Mouse (Mus musculus): ENCODE measurements around the gene Slc9b1. TPM values are rescaled to one million over a fixed set of nuclear protein-coding genes. Genes with fewer than 3 reads are reported as not detected.

The Slc9b1 gene
- polyA plus RNA-seq, 1 experiment from 2014 or later: not detected

DNA sequence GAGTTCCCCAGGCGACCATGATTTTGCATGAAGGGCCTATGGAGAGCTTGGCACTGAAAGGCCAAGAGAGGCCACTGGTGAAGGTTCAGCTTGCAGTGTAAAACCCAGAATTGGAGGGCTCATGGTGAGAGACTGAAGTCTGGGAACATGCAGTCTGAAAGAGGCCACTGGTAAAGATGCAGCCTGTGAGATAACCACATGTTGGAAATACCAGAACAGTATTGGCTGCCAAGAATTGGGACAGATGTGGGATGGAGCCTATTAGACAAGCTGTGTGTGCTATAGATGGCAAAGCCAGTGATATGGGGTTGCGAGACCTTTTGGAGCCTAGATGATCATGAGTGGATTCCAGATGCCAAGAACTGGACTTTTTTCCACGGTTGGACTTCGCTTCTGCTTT, 32.0 kb downstream of the Slc9b1 start:
- H3K4me2 ChIP-seq: no peak overlapping the region
- no peak overlapping the region for H3K4me3 ChIP-seq
- no peak overlapping the region for H3K9ac ChIP-seq
- no peak overlapping the region for H3K27ac ChIP-seq (ENCODE audit: poor library complexity, severe bottlenecking)
- H3K9me3 ChIP-seq (replicated peaks): no peaks in the 10 kb centered on the region
- 84% methylated on average over 4 of the region's 4 CpGs for WGBS
- no peak for ATAC-seq (ENCODE audit: insufficient number of reproducible peaks, low FRiP score)
- H3K36me3 ChIP-seq: no peaks in the 10 kb centered on the region
- no peaks in the 10 kb centered on the region for H3K4me1 ChIP-seq (replicated peaks)
- H3K27me3 ChIP-seq (replicated peaks): no peaks in the 10 kb centered on the region

DNA sequence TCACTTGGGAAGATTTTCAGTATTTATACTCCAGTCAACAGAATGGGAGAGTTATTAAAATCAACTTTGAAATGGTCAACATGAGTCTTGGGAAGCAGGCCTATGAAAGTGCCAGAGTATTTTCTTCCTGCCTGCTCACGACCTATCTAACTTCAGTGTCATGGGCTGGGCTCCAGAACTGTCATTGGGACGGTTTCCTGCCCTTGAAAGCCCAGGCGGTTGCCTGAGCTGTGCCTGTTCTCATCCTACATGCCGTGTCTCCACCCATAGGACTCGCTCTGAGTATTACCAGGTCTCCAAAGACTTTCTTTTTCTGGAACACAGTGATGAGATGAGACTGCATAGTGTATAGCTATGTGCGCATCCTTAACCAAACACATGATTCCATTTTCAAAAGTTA, 45.4 kb downstream of the Slc9b1 start:
- H3K9me3 ChIP-seq (replicated peaks): no peaks in the 10 kb centered on the region
- no peaks in the 10 kb centered on the region for H3K27me3 ChIP-seq (replicated peaks)
- no peak for ATAC-seq (ENCODE audit: insufficient number of reproducible peaks, low FRiP score)
- H3K4me1 ChIP-seq (replicated peaks): no peaks in the 10 kb centered on the region
- 49% methylated on average over 6 of the region's 6 CpGs for WGBS
- H3K27ac ChIP-seq (ENCODE audit: poor library complexity, severe bottlenecking): no peak overlapping the region
- no peaks in the 10 kb centered on the region for H3K36me3 ChIP-seq
- H3K4me3 ChIP-seq: no peak overlapping the region
- H3K4me2 ChIP-seq: no peak overlapping the region
- H3K9ac ChIP-seq: no peak overlapping the region

DNA sequence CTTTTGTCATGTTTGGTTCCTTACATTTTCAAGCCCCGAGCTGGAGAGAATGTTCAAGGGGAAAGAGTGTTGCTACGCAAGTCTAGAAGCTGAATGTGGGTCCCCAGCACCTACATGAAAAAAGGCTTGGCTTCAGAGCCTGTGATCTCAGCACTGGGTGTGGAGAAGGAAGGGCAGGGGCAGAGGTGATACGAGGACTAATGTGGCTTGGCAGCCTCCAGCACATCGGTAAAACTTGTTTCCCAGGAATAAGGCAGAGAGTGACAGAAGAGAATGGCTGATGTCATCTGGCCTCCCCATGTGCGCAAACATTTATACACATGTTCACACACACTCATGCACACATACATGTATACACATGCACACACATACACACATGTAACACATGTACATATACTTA, 47.3 kb downstream of the Slc9b1 start:
- H3K4me3 ChIP-seq: no peak overlapping the region
- H3K4me1 ChIP-seq (replicated peaks): no peaks in the 10 kb centered on the region
- no peaks in the 10 kb centered on the region for H3K9me3 ChIP-seq (replicated peaks)
- H3K4me2 ChIP-seq: no peak overlapping the region
- 74% methylated on average over 5 of the region's 5 CpGs for WGBS
- ATAC-seq (ENCODE audit: insufficient number of reproducible peaks, low FRiP score): no peak
- no peaks in the 10 kb centered on the region for H3K27me3 ChIP-seq (replicated peaks)
- no peak overlapping the region for H3K27ac ChIP-seq (ENCODE audit: poor library complexity, severe bottlenecking)
- no peak overlapping the region for H3K9ac ChIP-seq
- no peaks in the 10 kb centered on the region for H3K36me3 ChIP-seq

DNA sequence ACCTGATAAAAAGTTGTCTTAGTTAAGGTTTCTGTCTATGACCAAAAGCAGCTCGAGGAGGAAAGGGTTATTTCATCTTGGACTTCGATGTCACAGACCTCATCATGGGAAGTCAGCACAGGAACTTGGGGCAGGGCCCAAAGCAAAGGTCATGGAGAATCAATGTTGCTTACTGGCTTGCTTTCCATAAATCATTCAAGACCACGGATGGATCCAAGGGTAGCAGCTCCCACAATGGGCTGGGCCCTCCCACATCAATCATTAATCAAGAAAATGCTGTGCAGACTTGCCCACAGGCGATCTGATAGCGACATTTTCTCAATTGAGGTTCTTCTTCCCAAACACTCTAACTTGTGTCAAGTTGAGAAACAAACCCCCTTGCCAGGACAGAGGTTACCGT, 48.3 kb downstream of the Slc9b1 start:
- H3K4me2 ChIP-seq: no peak overlapping the region
- whole genome bisulfite sequencing: 73% methylated on average over 6 of the region's 6 CpGs
- no peaks in the 10 kb centered on the region for H3K4me1 ChIP-seq (replicated peaks)
- H3K27me3 ChIP-seq (replicated peaks): no peaks in the 10 kb centered on the region
- no peak overlapping the region for H3K4me3 ChIP-seq
- H3K9ac ChIP-seq: no peak overlapping the region
- H3K9me3 ChIP-seq (replicated peaks): no peaks in the 10 kb centered on the region
- no peak overlapping the region for H3K27ac ChIP-seq (ENCODE audit: poor library complexity, severe bottlenecking)
- ATAC-seq (ENCODE audit: insufficient number of reproducible peaks, low FRiP score): no peak
- no peaks in the 10 kb centered on the region for H3K36me3 ChIP-seq

DNA sequence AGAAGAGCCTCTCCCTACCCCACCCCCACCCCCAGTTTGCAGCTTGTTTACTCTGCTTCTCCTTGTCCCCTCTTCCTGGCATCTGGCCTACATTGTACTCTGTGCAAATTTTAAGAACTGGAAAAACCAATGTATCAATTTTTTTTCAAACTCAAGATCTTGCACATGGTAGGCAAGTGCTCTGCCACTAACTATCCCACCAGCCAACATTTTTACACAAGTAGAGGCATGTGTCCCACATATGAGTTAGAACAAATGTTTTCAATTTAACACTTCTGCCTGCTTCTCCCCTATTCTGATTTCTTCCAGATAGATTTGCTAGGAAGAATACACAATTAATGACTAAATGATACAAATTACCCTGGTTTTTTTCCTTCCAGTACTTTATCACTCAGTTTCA, 49.3 kb downstream of the Slc9b1 start:
- Histone ChIP-seq H3K27ac (ENCODE audit: poor library complexity, severe bottlenecking) (no peak overlapping the region), H3K9me3 (replicated peaks) (no peaks in the 10 kb centered on the region), H3K4me2 (no peak overlapping the region), H3K4me3 (no peak overlapping the region), H3K4me1 (replicated peaks) (peaks cover 2% of the 10 kb centered on the region; the same call in 1 of the 2 replicates), H3K9ac (no peak overlapping the region), H3K36me3 (no peaks in the 10 kb centered on the region), H3K27me3 (replicated peaks) (no peaks in the 10 kb centered on the region)
- ATAC-seq (ENCODE audit: insufficient number of reproducible peaks, low FRiP score): no peak

DNA sequence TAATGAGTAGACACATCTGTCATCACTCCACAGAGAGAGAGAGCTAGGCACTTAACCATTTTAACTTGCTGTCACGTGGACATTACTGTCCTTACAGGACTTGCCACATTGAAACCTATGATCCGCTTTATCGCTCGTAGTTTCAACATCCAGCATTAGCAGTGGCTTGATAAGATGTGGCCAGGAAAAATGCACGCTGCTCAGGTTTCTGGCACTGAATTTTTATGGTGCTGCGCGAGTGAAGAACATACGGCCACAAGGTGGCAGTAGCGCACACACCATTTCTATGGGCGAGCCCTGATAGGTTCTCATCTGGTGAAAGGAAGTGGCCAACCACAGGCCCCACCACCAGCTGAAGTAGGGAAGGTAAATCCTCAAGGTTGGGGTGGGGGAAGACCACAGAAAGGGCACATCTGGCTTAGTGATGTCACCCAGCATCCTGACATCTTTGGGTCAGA, 54.4 kb downstream of the Slc9b1 start:
- WGBS: 3% methylated on average over 10 of the region's 10 CpGs
- Histone ChIP-seq H3K9ac (0 out of 2 replicates have a peak overlapping the region, but pooled peaks have one; percentile 14), H3K27me3 (replicated peaks) (no peaks in the 10 kb centered on the region), H3K27ac (ENCODE audit: poor library complexity, severe bottlenecking) (peak overlapping the region; percentile 19; the same call in 1 of the 2 replicates), H3K36me3 (peaks cover 20% of the 10 kb centered on the region), H3K4me3 (no peak overlapping the region), H3K9me3 (replicated peaks) (no peaks in the 10 kb centered on the region), H3K4me1 (replicated peaks) (peaks cover 13% of the 10 kb centered on the region), H3K4me2 (peak overlapping the region; percentile 53)
- peak; percentile 74 for ATAC-seq (ENCODE audit: insufficient number of reproducible peaks, low FRiP score)

DNA sequence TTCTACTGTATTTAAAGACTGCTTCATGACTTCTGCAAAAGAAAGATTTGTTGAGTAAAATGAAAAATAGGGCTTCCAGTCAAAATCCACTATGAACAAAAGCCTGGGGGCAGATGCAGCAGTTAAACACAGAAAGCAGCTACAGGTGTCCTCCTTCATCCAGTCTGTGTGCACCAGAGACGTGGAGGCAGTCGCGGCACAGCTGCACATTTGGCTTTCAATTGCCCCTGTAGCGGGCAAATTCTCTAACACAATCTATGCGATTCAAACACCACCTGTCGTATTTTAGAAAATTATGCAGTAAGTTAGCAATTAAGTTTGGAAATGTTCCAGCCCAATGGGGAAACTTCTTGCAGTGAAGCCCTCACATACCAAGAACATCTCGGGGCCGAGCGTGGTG, 55.4 kb downstream of the Slc9b1 start:
- H3K9me3 ChIP-seq (replicated peaks): no peaks in the 10 kb centered on the region
- H3K27me3 ChIP-seq (replicated peaks): no peaks in the 10 kb centered on the region
- H3K36me3 ChIP-seq: peaks cover 23% of the 10 kb centered on the region
- H3K4me3 ChIP-seq: no peak overlapping the region
- H3K27ac ChIP-seq (ENCODE audit: poor library complexity, severe bottlenecking): no peak overlapping the region
- H3K4me1 ChIP-seq (replicated peaks): peaks cover 13% of the 10 kb centered on the region
- no peak for ATAC-seq (ENCODE audit: insufficient number of reproducible peaks, low FRiP score)
- no peak overlapping the region for H3K4me2 ChIP-seq
- 0 out of 2 replicates have a peak overlapping the region, but pooled peaks have one; percentile 0 for H3K9ac ChIP-seq
- 90% methylated on average over 9 of the region's 9 CpGs for WGBS

DNA sequence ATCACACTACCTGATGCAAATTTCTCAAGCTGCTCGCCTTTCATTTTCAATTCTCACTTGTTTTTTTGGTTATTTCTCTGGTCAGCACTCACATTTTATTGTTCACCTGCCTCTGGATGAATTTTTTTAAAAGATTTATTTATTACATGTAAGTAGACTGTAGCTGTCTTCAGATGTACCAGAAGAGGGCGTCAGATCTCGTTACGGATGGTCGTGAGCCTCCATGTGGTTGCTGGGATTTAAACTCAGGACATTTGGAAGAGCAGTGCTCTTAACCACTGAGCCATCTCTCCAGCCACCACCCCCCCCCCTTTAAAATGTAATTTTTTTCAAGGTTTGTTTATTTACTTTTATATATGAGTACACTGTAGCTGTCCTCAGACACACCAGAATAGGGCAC, 56.0 kb downstream of the Slc9b1 start:
- no peak overlapping the region for H3K4me2 ChIP-seq
- no peak for ATAC-seq (ENCODE audit: insufficient number of reproducible peaks, low FRiP score)
- H3K36me3 ChIP-seq: peaks cover 26% of the 10 kb centered on the region
- H3K27me3 ChIP-seq (replicated peaks): no peaks in the 10 kb centered on the region
- 79% methylated on average over 5 of the region's 5 CpGs for WGBS
- H3K9me3 ChIP-seq (replicated peaks): no peaks in the 10 kb centered on the region
- no peak overlapping the region for H3K27ac ChIP-seq (ENCODE audit: poor library complexity, severe bottlenecking)
- H3K4me1 ChIP-seq (replicated peaks): peaks cover 13% of the 10 kb centered on the region
- no peak overlapping the region for H3K9ac ChIP-seq
- no peak overlapping the region for H3K4me3 ChIP-seq

DNA sequence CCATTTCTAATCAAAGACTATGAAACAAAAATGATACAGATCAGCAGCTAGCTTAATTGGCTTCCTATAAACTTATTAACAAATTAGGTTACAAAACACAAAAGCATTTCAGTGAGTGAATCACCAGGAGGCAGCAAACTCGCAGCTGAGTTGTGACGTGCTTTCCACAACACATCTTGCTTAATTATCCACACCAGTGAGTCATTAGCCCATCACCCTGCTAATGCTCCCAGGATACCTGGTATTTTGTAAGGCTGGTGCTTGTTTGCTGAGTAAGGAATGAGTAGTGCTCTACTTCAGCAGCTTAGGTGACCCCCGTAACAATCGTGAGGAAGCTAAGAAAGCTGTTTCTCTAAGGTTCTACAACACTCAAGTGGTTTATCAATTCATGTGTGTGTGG, 56.8 kb downstream of the Slc9b1 start:
- Histone ChIP-seq H3K4me1 (replicated peaks) (peaks cover 13% of the 10 kb centered on the region), H3K27me3 (replicated peaks) (no peaks in the 10 kb centered on the region), H3K9ac (no peak overlapping the region), H3K4me3 (no peak overlapping the region), H3K9me3 (replicated peaks) (peaks cover 4% of the 10 kb centered on the region), H3K36me3 (peaks cover 31% of the 10 kb centered on the region), H3K4me2 (no peak overlapping the region), H3K27ac (ENCODE audit: poor library complexity, severe bottlenecking) (no peak overlapping the region)
- 75% methylated on average over 4 of the region's 4 CpGs for WGBS
- ATAC-seq (ENCODE audit: insufficient number of reproducible peaks, low FRiP score): no peak

DNA sequence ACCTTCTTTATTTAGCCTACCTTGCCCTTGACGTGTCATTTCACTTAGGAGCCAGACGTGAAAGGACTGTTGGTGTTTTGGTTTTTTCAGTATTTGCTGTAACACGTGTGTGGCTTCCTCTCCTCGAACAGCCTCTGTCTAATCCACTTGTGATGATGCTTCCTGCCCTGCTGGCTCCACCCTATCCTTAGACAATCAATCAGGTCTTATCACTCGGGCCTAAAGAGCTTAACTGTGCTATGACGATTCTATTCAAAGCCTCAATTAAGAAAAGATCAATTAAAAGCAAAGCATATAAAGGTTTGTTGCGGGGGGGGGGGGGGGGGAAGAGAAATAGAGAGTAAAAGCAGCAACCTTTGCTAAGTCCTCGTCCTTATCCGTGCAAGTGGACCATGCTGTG, 59.5 kb downstream of the Slc9b1 start:
- Histone ChIP-seq H3K27me3 (replicated peaks) (no peaks in the 10 kb centered on the region), H3K36me3 (peaks cover 37% of the 10 kb centered on the region), H3K27ac (ENCODE audit: poor library complexity, severe bottlenecking) (no peak overlapping the region), H3K9me3 (replicated peaks) (peaks cover 4% of the 10 kb centered on the region), H3K4me3 (no peak overlapping the region), H3K9ac (no peak overlapping the region), H3K4me2 (no peak overlapping the region), H3K4me1 (replicated peaks) (peaks cover 20% of the 10 kb centered on the region)
- 59% methylated on average over 9 of the region's 9 CpGs for WGBS
- ATAC-seq (ENCODE audit: insufficient number of reproducible peaks, low FRiP score): no peak

DNA sequence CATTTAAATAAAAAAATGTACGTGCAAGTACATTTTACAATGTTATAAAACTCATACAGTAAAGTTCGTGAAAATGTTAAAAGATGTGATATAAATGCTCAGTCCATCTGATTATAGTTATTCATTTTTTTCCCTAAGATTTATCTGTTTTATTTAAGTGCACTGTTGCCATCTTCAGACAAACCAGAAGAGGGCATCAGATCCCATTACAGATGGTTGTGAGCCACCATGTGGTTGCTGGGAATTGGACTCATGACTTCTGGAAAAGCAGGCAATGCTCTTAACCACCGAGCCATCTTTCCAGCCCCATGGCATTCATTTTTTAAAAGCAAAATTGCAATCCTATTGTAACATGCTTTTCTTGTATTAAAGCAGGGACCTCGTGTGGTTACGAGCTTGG, 61.4 kb downstream of the Slc9b1 start:
- peaks cover 27% of the 10 kb centered on the region for H3K4me1 ChIP-seq (replicated peaks)
- H3K27me3 ChIP-seq (replicated peaks): no peaks in the 10 kb centered on the region
- no peak overlapping the region for H3K4me3 ChIP-seq
- ATAC-seq (ENCODE audit: insufficient number of reproducible peaks, low FRiP score): no peak
- H3K4me2 ChIP-seq: no peak overlapping the region
- H3K9me3 ChIP-seq (replicated peaks): peaks cover 4% of the 10 kb centered on the region
- no peak overlapping the region for H3K27ac ChIP-seq (ENCODE audit: poor library complexity, severe bottlenecking)
- peaks cover 37% of the 10 kb centered on the region for H3K36me3 ChIP-seq
- no peak overlapping the region for H3K9ac ChIP-seq
- WGBS: 95% methylated on average over 5 of the region's 5 CpGs

DNA sequence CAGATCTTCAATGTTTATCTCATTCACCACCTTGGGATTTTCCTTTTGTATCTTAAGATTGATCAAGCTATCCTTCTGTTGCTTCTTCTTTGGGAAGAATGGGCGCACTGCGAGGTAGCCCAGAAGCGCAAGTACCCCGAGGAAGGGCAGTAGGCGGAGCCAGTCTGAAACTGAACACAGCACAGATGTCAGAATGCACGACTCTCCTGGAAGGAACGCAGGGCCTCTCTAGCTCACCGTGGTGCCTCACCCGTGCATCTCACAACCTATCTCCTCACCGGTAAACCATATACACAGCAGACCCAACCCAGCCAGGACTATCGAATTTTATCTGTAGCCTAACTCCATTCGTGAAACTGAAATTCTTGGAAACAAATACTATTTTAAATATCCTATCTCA, 63.2 kb downstream of the Slc9b1 start:
- peaks cover 36% of the 10 kb centered on the region for H3K4me1 ChIP-seq (replicated peaks)
- H3K9ac ChIP-seq: no peak overlapping the region
- no peak overlapping the region for H3K4me3 ChIP-seq
- H3K36me3 ChIP-seq: peaks cover 27% of the 10 kb centered on the region
- ATAC-seq (ENCODE audit: insufficient number of reproducible peaks, low FRiP score): no peak
- H3K27ac ChIP-seq (ENCODE audit: poor library complexity, severe bottlenecking): peak overlapping the region; percentile 60
- H3K27me3 ChIP-seq (replicated peaks): no peaks in the 10 kb centered on the region
- H3K9me3 ChIP-seq (replicated peaks): peaks cover 4% of the 10 kb centered on the region
- WGBS: 62% methylated on average over 12 of the region's 12 CpGs
- H3K4me2 ChIP-seq: no peak overlapping the region
